Mouse (Mus musculus) common myeloid progenitor, adult 5-6 weeks (primary cell): Measurements from ENCODE around the gene Kpnb1. TPM values are rescaled to one million over a fixed set of nuclear protein-coding genes. Genes with fewer than 3 reads are reported as not detected.

Experiments used
- ATAC-seq: replicated peaks from 2 replicates; pipeline ENCODE4 v1.8.0; 2016; ENCODE audit warnings: low read depth, mild to moderate bottlenecking, moderate TSS enrichment, inconsistent platforms; ENCODE audit not compliant: poor library complexity, severe bottlenecking
- total RNA-seq: library from RNA; stranded (forward); fragments of 200-1000, 187-1606 nt; gene quantifications from 2 replicates; pipeline ENCODE4 v1.2.3, GENCODE M21; 2017

Gene Kpnb1
- total RNA-seq, 1 experiment from 2014 or later = 350 TPM

DNA sequence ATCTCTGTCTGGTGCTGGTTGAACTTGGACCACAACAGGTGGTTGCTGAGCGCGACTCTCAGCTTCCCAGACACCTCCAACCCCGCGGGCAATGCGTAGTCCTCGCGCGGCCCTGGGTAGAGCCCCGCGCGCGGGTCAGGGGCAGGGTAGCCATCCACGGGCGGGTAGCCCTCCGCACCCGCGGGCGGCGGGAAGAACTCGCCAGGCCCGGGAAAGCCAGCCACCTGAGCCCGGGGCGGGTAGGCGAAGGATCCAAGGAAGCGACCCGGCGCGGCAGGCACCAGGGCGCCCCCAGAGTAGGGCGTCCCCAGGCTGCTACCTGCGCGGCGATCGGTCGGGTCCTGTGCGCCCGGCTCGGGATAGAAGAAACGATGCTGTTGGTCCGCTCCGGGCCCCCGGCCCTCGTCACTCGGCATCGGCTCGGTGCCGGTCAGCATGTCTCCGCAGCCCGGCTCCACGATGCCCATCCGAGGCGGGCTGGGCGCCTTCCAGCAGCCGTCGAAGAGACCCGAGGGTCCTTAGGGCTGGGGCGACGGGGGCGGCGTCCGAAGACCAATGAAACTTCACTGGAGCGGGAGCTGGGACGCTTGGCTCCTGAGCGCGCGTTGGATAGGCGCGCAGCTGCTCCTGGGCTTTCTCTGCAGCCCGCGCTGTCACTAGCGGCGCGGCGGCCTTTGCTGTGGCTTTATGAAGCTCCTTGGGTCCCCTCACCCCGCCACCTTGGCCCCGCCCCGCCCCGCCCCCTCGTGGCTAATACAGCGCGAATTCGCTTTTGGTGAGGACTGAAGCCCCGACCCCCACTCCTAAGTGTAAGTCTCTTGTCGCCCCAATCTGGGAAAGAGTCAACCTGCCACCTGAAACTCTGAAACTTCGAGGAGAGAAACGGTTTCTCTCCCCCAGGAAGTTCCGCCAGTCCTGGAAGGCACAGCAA, 72.7 kb downstream of the Kpnb1 start, which contains the start of gene Tbx21:
TSS of gene Tbx21 (minus strand) at position 661 of the 931 bp plus-strand sequence.
- 0 out of 2 replicates have a peak, but pooled peaks have one; percentile 15 for ATAC-seq

DNA sequence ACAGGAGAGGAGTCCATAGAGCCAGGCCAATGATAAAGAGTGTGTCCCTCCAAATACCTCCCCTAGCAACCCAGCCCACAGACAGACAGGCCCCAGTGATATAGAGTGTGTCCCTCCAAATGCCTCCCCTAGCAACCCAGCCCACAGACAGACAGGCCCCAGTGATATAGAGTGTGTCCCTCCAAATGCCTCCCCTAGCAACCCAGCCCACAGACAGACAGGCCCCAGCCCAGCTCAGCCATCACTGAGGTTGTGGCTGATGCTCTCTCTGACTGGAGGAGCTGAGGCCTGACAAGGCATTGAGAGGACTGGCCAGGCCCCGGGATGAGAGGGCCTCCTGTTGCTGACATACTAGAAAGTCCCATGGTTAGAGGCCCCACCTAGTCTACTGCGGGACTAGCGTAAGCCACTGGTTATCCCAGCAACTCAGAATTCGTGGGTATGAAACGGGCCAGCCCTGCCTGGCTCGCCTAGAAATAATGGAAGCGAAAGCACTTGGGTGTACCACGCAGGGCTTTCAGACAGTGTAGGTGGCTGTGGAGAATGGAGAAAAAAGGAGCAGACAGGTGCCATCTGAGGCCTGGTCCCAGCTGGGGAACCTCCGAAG, 75.1 kb downstream of the Kpnb1 start:
- no peak for ATAC-seq

Other genes starting within 250 kb of the Kpnb1 start
- 24.8 and 31.9 TPM in 2 replicates for gene Pnpo, start 243.9 kb downstream of the Kpnb1 start, total RNA-seq
- gene Sp2, start 204.9 kb downstream of the Kpnb1 start, total RNA-seq = 3.2 and 3.6 TPM in 2 replicates
- gene Sp6, start 174.5 kb downstream of the Kpnb1 start, total RNA-seq = 0.59 TPM in 1 of 2 replicates, not detected in the other
- 18.4 and 21.5 TPM in 2 replicates for gene Scrn2, start 157.9 kb downstream of the Kpnb1 start, total RNA-seq
- 0.64 and 2.0 TPM in 2 replicates for gene Lrrc46, start 146.5 kb downstream of the Kpnb1 start, total RNA-seq
- 15.2 and 17.0 TPM in 2 replicates for gene Mrpl10, start 146.3 kb downstream of the Kpnb1 start, total RNA-seq
- gene Osbpl7, start 137.3 kb downstream of the Kpnb1 start, total RNA-seq = 8.2 and 11.1 TPM in 2 replicates
- 0.59 TPM in 1 of 2 replicates, not detected in the other for gene Tbx21, start 72.5 kb downstream of the Kpnb1 start, total RNA-seq
- gene Tbkbp1, start 36.4 kb downstream of the Kpnb1 start, total RNA-seq = 0.78 and 2.5 TPM in 2 replicates
- gene Npepps, start 92.8 kb upstream of the Kpnb1 start, total RNA-seq = 24.8 and 30.6 TPM in 2 replicates
- 22.0 and 23.3 TPM in 2 replicates for gene Mrpl45, start 127.8 kb upstream of the Kpnb1 start, total RNA-seq
- not detected in 2 replicates for gene Gpr179, start 164.2 kb upstream of the Kpnb1 start, total RNA-seq
- gene Socs7, start 174.7 kb upstream of the Kpnb1 start, total RNA-seq = 14.2 and 16.1 TPM in 2 replicates
- gene Arhgap23, start 227.7 kb upstream of the Kpnb1 start, total RNA-seq = 6.2 and 9.6 TPM in 2 replicates